Mouse (Mus musculus) C2C12 (cell line): ENCODE results near the gene Shh.

ENCODE experiments used
- CEBPB ChIP-seq: IDR thresholded peaks from one replicate; pipeline ENCODE4 v1.6.1; 2011; ENCODE audit warnings: low read depth, mild to moderate bottlenecking, control low read depth, moderate library complexity
- CTCF ChIP-seq: IDR thresholded peaks from one replicate; pipeline ENCODE4 v1.5.1; 2011; ENCODE audit not compliant: control insufficient read depth, insufficient read depth, insufficient read length
- FOSL1 ChIP-seq: IDR thresholded peaks from one replicate; pipeline ENCODE4 v1.8.0; 2011; ENCODE audit warnings: mild to moderate bottlenecking, low read length; ENCODE audit not compliant: poor library complexity, insufficient read depth, severe bottlenecking
- MAX ChIP-seq: IDR thresholded peaks from one replicate; pipeline ENCODE4 v1.6.1; 2011; ENCODE audit warnings: mild to moderate bottlenecking, control low read depth
- MYOD1 ChIP-seq: IDR thresholded peaks from one replicate; pipeline ENCODE4 v1.6.1; 2011; ENCODE audit warnings: low read depth; ENCODE audit not compliant: control insufficient read depth, insufficient read length
- MYOG ChIP-seq: IDR thresholded peaks from one replicate; pipeline ENCODE4 v1.6.1; 2011; ENCODE audit not compliant: control insufficient read depth, insufficient read length; ENCODE audit errors: extremely low read depth

DNA sequence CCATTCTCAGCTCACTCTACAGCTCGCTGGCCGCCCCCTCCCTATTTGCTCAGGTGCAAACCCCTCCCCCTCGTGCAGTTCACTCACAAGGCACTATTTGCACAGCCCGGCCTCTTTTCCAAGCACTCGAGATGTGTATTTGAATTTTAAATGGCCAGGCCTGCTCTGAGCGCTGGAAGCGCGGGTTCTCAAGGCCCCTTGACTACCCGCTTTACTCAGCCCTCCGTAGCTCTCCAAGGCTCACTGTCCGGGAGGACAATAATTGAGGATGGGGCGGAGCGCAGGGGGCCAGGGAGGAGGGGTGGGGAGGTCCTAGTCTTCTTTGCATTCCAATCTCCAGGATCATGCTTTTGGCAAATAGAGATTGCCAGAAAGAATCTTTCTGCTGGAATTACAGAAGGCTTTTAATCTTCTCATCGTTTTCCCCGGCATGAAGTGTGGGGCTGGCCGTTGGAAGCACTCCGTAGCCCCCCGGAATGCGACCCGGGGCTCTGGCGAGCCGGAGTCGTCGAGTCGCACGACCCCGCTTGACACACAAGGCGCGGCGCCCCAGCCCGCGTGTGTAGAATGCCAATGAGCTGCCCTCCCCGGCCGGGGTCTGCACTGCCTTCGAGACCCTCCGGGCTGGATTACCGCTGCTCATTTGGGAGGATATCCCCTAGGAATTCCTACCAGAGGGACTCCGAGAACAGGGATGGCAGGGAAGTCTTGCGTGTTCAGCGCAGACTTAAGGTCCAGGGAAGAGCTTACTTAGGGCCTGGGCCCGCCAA, 7.4 kb downstream of the Shh start:
- TF ChIP-seq MYOG (no peak), MAX (no peak), CTCF (no peak), FOSL1 (no peak), MYOD1 (no peak), CEBPB (no peak)
